Mouse (Mus musculus) layer of hippocampus, adult 2 months (tissue): ENCODE data around the gene Clmn. TPM values are rescaled to one million over a fixed set of nuclear protein-coding genes. Genes with fewer than 3 reads are reported as not detected.
"Not testable (repeated sequence)": the region's sequence is repeated elsewhere in the genome, so short reads cannot be mapped to it uniquely, and the experiment has no call there.

Source experiments
- DNase-seq, 2 experiments: peaks; one replicate each; pipeline ENCODE4 v3.0.0; 2022; ENCODE audit warnings: low spot score in 2 of 2
- H3K27ac ChIP-seq: fragments of 200-600 bp; 2 replicates; pipeline ENCODE4 v1.8.1; 2022
- H3K4me3 ChIP-seq: fragments of 200-600 bp; 2 replicates; pipeline ENCODE4 v1.8.1; 2022; ENCODE audit warnings: mild to moderate bottlenecking
- CTCF ChIP-seq: fragments of 200-600 bp; conservative IDR thresholded peaks from 2 replicates; pipeline ENCODE4 v1.8.1; 2022; ENCODE audit warnings: antibody characterized with exemption, mild to moderate bottlenecking, moderate library complexity
- total RNA-seq, 2 experiments: library from RNA; stranded (reverse); gene quantifications; 2 replicates each; pipeline ENCODE4 v1.2.3; 2021

The Clmn gene
- total RNA-seq, 2 experiments from 2014 or later, result 103 to 108 TPM

GRCm38 (mm10) chr12:104747252-104747651, 117.6 kb downstream of the Clmn start:
- no peak overlapping the region for H3K4me3 ChIP-seq
- no peak for DNase-seq
- no peak for TF ChIP-seq CTCF
- no peak overlapping the region for H3K27ac ChIP-seq

GRCm38 (mm10) chr12:104746601-104747000, 118.3 kb downstream of the Clmn start:
- no peak for TF ChIP-seq CTCF
- H3K27ac ChIP-seq, result no peak overlapping the region
- H3K4me3 ChIP-seq, result no peak overlapping the region
- DNase-seq, result no peak

- DNase-seq, result peak; percentile 54 to 62
- no peak for TF ChIP-seq CTCF
- Histone ChIP-seq H3K27ac (peak overlapping the region; percentile 79), H3K4me3 (peak overlapping the region; percentile 27)
Measured at GRCm38 (mm10) chr12:104743687-104744086, 121.2 kb downstream of the Clmn start.

GRCm38 (mm10) chr12:104742247-104742646, 122.6 kb downstream of the Clmn start:
- DNase-seq, result no peak
- no peak overlapping the region for H3K4me3 ChIP-seq
- H3K27ac ChIP-seq, result peak overlapping the region; percentile 79; the same call in 1 of the 2 replicates
- peak; percentile 49 for TF ChIP-seq CTCF

- DNase-seq, result no peak
- Histone ChIP-seq H3K27ac (no peak overlapping the region), H3K4me3 (no peak overlapping the region)
- TF ChIP-seq CTCF, result no peak
Measured at GRCm38 (mm10) chr12:104740841-104741787, 123.8 kb downstream of the Clmn start.

GRCm38 (mm10) chr12:104738931-104739330, 125.9 kb downstream of the Clmn start:
- DNase-seq, result no peak
- no peak for TF ChIP-seq CTCF
- Histone ChIP-seq H3K4me3 (no peak overlapping the region), H3K27ac (peak overlapping the region; percentile 59; the same call in 1 of the 2 replicates)

- no peak for TF ChIP-seq CTCF
- Histone ChIP-seq H3K27ac (peak overlapping the region; percentile 59; the same call in 1 of the 2 replicates), H3K4me3 (no peak overlapping the region)
- DNase-seq, result no peak
Measured at GRCm38 (mm10) chr12:104738446-104738845, 126.4 kb downstream of the Clmn start.

- DNase-seq, result peak in 1 of 2 experiments; percentile 50
- no peak for TF ChIP-seq CTCF
- Histone ChIP-seq H3K27ac (peak overlapping the region; percentile 72), H3K4me3 (peak overlapping the region; percentile 15; the same call in 1 of the 2 replicates)
Measured at GRCm38 (mm10) chr12:104737666-104738065, 127.2 kb downstream of the Clmn start.

- DNase-seq, result no peak
- Histone ChIP-seq H3K27ac (no peak overlapping the region), H3K4me3 (no peak overlapping the region)
- TF ChIP-seq CTCF, result no peak
Measured at GRCm38 (mm10) chr12:104735993-104736395, 128.9 kb downstream of the Clmn start.

GRCm38 (mm10) chr12:104733165-104733564, 131.7 kb downstream of the Clmn start:
- Histone ChIP-seq H3K27ac (no peak overlapping the region), H3K4me3 (no peak overlapping the region)
- no peak for TF ChIP-seq CTCF

GRCm38 (mm10) chr12:104731782-104732181, 133.1 kb downstream of the Clmn start:
- no peak for TF ChIP-seq CTCF
- no peak for DNase-seq
- H3K27ac ChIP-seq, result no peak overlapping the region
- no peak overlapping the region for H3K4me3 ChIP-seq

More at GRCm38 (mm10) chr12:104733165-104733564, 131.7 kb downstream of the Clmn start:
- DNase-seq, result no peak

GRCm38 (mm10) chr12:104726436-104726835, 138.4 kb downstream of the Clmn start:
- not testable (repeated sequence) for DNase-seq, H3K4me3 ChIP-seq, H3K27ac ChIP-seq

- H3K4me3 ChIP-seq, result no peak overlapping the region
- TF ChIP-seq CTCF, result no peak
- DNase-seq, result no peak
- H3K27ac ChIP-seq, result peak overlapping the region; percentile 62; the same call in 1 of the 2 replicates
Measured at GRCm38 (mm10) chr12:104722056-104722455, 142.8 kb downstream of the Clmn start.
